Mouse (Mus musculus) liver, postnatal 0 days (tissue): ENCODE data around the gene Atrip. TPM values are rescaled to one million over a fixed set of nuclear protein-coding genes. Genes with fewer than 3 reads are reported as not detected.

ENCODE experiments used
- ATAC-seq: fragments of 200-750 bp; cut with Nextera tagmentation; 2 replicates; pipeline ENCODE4 v1.8.0; 2017; ENCODE audit warnings: mild to moderate bottlenecking, moderate library complexity
- DNase-seq: peaks from one replicate; pipeline ENCODE4 v3.0.0-alpha.2; 2016
- H3K27ac ChIP-seq: fragments of 300-500 bp; sonication (generic); 2 replicates; pipeline ENCODE4 v1.5.1; 2014; ENCODE audit warnings: antibody characterized with exemption, moderate library complexity, mild to moderate bottlenecking, low read depth
- H3K27me3 ChIP-seq: fragments of 300-500 bp; sonication (generic); 2 replicates; pipeline ENCODE4 v1.6.1; 2014; ENCODE audit warnings: low read length, control low read depth, mixed read lengths; ENCODE audit not compliant: insufficient read depth
- H3K36me3 ChIP-seq: fragments of 300-500 bp; sonication (generic); replicated peaks from 2 replicates; pipeline ENCODE4 v1.6.1; 2014; ENCODE audit warnings: mild to moderate bottlenecking, control low read depth, low read length, moderate library complexity, mixed read lengths; ENCODE audit not compliant: insufficient read depth
- H3K4me1 ChIP-seq: fragments of 300-500 bp; sonication (generic); 2 replicates; pipeline ENCODE4 v1.6.1; 2014; ENCODE audit warnings: antibody characterized with exemption, mild to moderate bottlenecking, control low read depth; ENCODE audit not compliant: insufficient read depth
- H3K4me2 ChIP-seq: fragments of 300-500 bp; sonication (generic); 2 replicates; pipeline ENCODE4 v1.6.1; 2014; ENCODE audit warnings: low read depth, mild to moderate bottlenecking, low read length, moderate library complexity, mixed read lengths
- H3K4me3 ChIP-seq: fragments of 300-500 bp; sonication (generic); 2 replicates; pipeline ENCODE4 v1.5.1; 2014; ENCODE audit warnings: low read depth, low read length
- H3K9ac ChIP-seq: fragments of 300-500 bp; sonication (generic); replicated peaks from 2 replicates; pipeline ENCODE4 v1.6.1; 2014; ENCODE audit warnings: mild to moderate bottlenecking, moderate library complexity
- H3K9me3 ChIP-seq: fragments of 300-500 bp; sonication (generic); 2 replicates; pipeline ENCODE4 v1.6.1; 2016; ENCODE audit warnings: mild to moderate bottlenecking, control low read depth, low read length, mixed read lengths
- CTCF ChIP-seq: sonication (generic); IDR thresholded peaks from 2 replicates; pipeline ENCODE4 v1.5.1; 2016; ENCODE audit warnings: antibody characterized with exemption, low read depth
- EP300 ChIP-seq: IDR thresholded peaks from 2 replicates; pipeline ENCODE4 v1.6.1; 2016; ENCODE audit warnings: antibody characterized with exemption, low read depth, mild to moderate bottlenecking
- WGBS: fragments of 180-500 bp; shearing (Covaris S2); extraction: QIAGEN DNeasy Blood & Tissue Kit; methylation state at CpG from one replicate; pipeline ENCODE4 v1.1.7; 2014; ENCODE audit not compliant: insufficient replicate concordance; 5-methylcytosine and 5-hydroxymethylcytosine counted together
- polyA plus RNA-seq: library from polyadenylated mRNA; unstranded; fragments of >200 nt; fragmentation: Nextera tagmentation; extraction: Ambion mirVana; gene quantifications from 2 replicates; pipeline ENCODE4 v1.2.1, GENCODE M21; 2015

Atrip gene
- polyA plus RNA-seq, 1 experiment from 2014 or later, result 6.7 TPM

DNA sequence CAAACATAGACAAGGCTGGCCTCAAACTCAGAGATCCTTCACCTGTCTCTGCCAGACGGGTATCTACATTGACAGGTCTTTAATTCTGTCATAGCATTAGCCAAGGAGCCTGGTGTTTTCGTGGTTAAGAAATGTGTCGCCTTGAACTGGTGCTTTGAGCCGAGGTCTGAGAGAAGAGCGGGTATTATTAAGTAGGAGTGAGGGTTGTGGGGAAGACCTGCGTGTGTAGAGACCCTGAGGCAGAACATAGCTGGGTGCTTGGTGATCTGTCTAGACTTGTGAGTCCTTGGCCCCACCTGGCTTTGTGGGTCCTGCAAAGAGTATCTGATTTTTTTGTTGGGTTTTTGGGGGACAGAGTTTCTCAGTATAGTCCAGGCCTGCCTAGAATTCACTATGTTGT, 20.1 kb downstream of the Atrip start:
- DNase-seq (no peak), ATAC-seq (no peak)
- Histone ChIP-seq H3K27me3 (no peaks in the 10 kb centered on the region), H3K4me1 (peaks cover 30% of the 10 kb centered on the region), H3K4me2 (peak overlapping the region; percentile 55; the same call in 1 of the 2 replicates), H3K36me3 (peaks cover 30% of the 10 kb centered on the region), H3K4me3 (no peak overlapping the region), H3K9me3 (no peaks in the 10 kb centered on the region), H3K9ac (no peak overlapping the region), H3K27ac (peak overlapping the region; percentile 79; the same call in 1 of the 2 replicates)
- WGBS, result 67% methylated on average over 6 of the region's 6 CpGs
- no peak for TF ChIP-seq CTCF
- no peak for TF ChIP-seq EP300

- ATAC-seq, result no peak
- no peak overlapping the region for H3K4me2 ChIP-seq
- DNase-seq, result no peak
- WGBS, result 80% methylated on average over 3 of the region's 3 CpGs
- no peak overlapping the region for H3K4me3 ChIP-seq
- TF ChIP-seq EP300 (no peak), CTCF (no peak)
- no peak overlapping the region for H3K27ac ChIP-seq
- H3K9me3 ChIP-seq, result no peaks in the 10 kb centered on the region
- H3K9ac ChIP-seq, result no peak overlapping the region
- H3K27me3 ChIP-seq, result no peaks in the 10 kb centered on the region
- H3K4me1 ChIP-seq, result peaks cover 25% of the 10 kb centered on the region
- H3K36me3 ChIP-seq, result peaks cover 26% of the 10 kb centered on the region
Observed at GRCm38 (mm10) chr9:109053366-109053765, 20.6 kb downstream of the Atrip start.

DNA sequence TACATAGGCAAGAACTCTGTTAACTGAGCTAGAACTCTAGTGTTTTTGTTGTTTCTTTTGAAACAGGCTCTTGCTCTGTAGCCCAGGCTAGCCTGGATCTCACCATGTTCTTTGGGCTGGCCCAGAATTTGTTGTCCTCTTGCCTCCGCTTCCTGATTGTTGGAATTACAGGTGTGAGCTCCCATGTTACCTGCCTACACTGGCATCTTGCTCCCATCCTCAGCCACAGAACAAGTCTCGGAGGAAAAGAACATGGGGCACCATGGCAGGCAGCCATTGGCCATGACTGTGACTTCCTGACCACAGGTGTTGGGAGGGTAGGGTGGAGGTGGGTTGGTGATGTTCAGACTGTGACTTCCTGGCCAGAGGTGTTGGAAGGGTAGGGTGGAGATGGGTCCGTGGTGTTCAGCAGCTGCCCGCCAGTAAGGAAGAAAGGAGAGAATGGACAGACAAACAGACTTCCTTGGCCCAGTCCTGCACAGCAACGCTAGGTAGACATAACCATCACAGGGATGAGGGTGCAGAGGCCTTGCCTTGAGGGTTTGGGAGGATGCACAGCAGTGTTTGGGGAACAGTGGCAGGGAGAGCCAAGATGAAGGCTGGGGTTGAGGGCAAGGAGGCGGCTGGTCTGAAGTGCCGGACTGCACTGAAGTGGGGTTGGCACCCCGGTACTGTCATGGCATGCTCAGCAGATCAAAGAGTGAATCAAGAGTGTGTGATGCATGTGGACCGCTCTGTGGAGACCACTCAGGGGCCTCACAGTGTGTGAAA, 21.2 kb downstream of the Atrip start:
- Histone ChIP-seq H3K9me3 (no peaks in the 10 kb centered on the region), H3K9ac (no peak overlapping the region), H3K4me2 (no peak overlapping the region), H3K4me1 (peaks cover 21% of the 10 kb centered on the region), H3K36me3 (peaks cover 21% of the 10 kb centered on the region), H3K27ac (no peak overlapping the region), H3K27me3 (no peaks in the 10 kb centered on the region), H3K4me3 (no peak overlapping the region)
- DNase-seq (no peak), ATAC-seq (no peak)
- WGBS, result 87% methylated on average over 9 of the region's 9 CpGs
- TF ChIP-seq CTCF (no peak), EP300 (no peak)

DNA sequence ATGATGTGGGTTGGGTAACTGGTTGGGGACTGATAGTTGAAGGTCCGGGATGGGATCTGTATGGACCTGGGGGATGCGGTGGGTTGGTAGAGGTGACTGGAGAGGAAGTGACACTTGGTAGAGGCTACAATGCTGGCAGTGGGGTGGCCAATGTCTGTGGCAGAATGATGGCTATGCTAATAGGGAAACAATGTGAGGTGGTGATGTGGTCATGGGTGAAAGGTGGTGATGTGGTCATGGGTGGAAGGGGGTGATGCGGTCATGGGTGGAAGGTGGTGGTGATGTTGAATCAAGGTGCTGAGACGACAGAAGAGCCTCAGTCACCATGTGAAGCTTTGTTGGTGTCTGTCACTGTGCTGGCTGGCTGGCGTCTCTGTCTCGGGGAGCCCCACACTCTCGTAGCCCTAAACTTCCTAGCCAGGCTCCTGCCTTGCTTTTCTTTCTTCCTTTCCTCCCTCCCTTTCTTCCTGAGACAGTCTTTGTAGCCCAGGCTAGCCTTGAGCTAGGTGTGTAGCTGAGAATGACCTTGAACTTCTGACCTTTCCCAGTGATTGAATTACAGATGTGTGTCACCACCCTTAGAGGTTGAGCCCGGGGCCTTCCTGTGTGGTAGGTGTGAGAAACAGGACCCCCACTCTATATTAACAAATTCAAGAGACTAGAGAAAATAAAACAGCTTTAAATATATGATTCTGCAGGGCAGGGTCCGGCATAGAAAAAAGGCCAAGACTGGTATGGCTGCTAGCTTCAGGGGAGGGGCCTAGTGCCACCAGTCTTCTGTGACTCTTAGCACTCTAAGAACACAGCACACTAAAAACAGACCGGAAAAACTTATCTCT, 22.1 kb downstream of the Atrip start:
- DNase-seq (peak; percentile 15), ATAC-seq (no peak)
- Histone ChIP-seq H3K4me3 (no peak overlapping the region), H3K27ac (no peak overlapping the region), H3K9me3 (no peaks in the 10 kb centered on the region), H3K27me3 (no peaks in the 10 kb centered on the region), H3K9ac (no peak overlapping the region), H3K36me3 (peaks cover 13% of the 10 kb centered on the region), H3K4me1 (peaks cover 20% of the 10 kb centered on the region), H3K4me2 (no peak overlapping the region)
- 78% methylated on average over 10 of the region's 10 CpGs for WGBS
- TF ChIP-seq CTCF (no peak), EP300 (no peak)

DNA sequence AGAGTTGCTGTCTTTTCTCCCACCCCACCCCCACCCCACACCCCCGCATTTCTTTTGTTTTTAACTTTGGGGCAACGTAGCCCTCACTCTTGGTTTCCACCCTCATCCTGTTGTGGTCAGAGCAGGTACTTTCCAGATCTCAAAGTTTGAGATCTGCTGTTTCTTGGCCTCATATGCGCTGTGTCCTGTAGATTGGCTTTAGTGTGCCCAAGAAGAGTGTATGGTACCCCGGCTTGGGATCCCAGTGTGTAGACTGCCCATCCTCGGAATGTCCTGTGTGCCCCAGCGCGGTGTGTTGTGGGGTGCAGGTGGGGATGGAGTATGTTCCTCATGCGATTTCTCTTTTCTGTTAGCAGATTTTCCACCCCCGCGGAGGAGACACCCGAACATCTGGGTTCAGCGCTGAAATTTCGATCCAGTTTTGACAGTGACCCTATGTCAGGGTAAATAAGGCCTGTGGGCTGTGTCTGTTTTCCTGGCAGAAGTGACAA, 22.9 kb downstream of the Atrip start:
- Histone ChIP-seq H3K4me1 (peaks cover 16% of the 10 kb centered on the region), H3K9me3 (no peaks in the 10 kb centered on the region), H3K27ac (0 out of 2 replicates have a peak overlapping the region, but pooled peaks have one; percentile 34), H3K9ac (no peak overlapping the region), H3K27me3 (no peaks in the 10 kb centered on the region), H3K36me3 (0 out of 2 replicates have a peak, but pooled peaks cover 6% of the 10 kb centered on the region), H3K4me3 (no peak overlapping the region), H3K4me2 (no peak overlapping the region)
- ATAC-seq, result no peak
- WGBS, result 58% methylated on average over 13 of the region's 13 CpGs
- no peak for DNase-seq
- TF ChIP-seq EP300 (no peak), CTCF (no peak)

GRCm38 (mm10) chr9:109050674-109050997, 23.3 kb downstream of the Atrip start:
- no peaks in the 10 kb centered on the region for H3K9me3 ChIP-seq

More at GRCm38 (mm10) chr9:109050674-109050997, 23.3 kb downstream of the Atrip start:
- H3K9ac ChIP-seq, result no peak overlapping the region
- TF ChIP-seq EP300 (no peak), CTCF (no peak)
- no peak overlapping the region; the same call in 1 of the 2 replicates for H3K27ac ChIP-seq
- H3K4me1 ChIP-seq, result peaks cover 12% of the 10 kb centered on the region
- WGBS, result 47% methylated on average over 3 of the region's 3 CpGs
- no peaks in the 10 kb centered on the region for H3K27me3 ChIP-seq
- H3K4me2 ChIP-seq, result no peak overlapping the region
- ATAC-seq (no peak), DNase-seq (no peak)
- 0 out of 2 replicates have a peak, but pooled peaks cover 6% of the 10 kb centered on the region for H3K36me3 ChIP-seq
- H3K4me3 ChIP-seq, result no peak overlapping the region
